Mouse (Mus musculus) ES-CJ7 (cell line): ENCODE measurements around the gene Ffar1.

Source experiments
- DNase-seq: peaks from one replicate; pipeline ENCODE4 v3.0.0; 2011; ENCODE audit warnings: low read depth, low spot score

The Ffar1 gene

GRCm38 (mm10) chr7:30861464-30861863, at the start of gene Ffar1:
Ffar1 (minus strand) TSS chr7:30861564.
- DNase-seq = no peak

- no peak for DNase-seq
Measured at GRCm38 (mm10) chr7:30909773-30910172, 48.4 kb upstream of the Ffar1 start.

GRCm38 (mm10) chr7:30908992-30909431, 47.6 kb upstream of the Ffar1 start:
- DNase-seq = no peak

GRCm38 (mm10) chr7:30908277-30908991, 47.1 kb upstream of the Ffar1 start:
- DNase-seq = peak; percentile 72

GRCm38 (mm10) chr7:30904042-30904441, 42.7 kb upstream of the Ffar1 start:
- DNase-seq = no peak

- no peak for DNase-seq
Measured at GRCm38 (mm10) chr7:30895217-30895616, 33.9 kb upstream of the Ffar1 start.

- DNase-seq = no peak
Measured at GRCm38 (mm10) chr7:30892515-30892914, 31.2 kb upstream of the Ffar1 start.

- no peak for DNase-seq
Measured at GRCm38 (mm10) chr7:30891746-30892145, 30.4 kb upstream of the Ffar1 start.

GRCm38 (mm10) chr7:30890681-30891080, 29.3 kb upstream of the Ffar1 start:
- DNase-seq = no peak

GRCm38 (mm10) chr7:30888786-30889185, 27.4 kb upstream of the Ffar1 start:
- no peak for DNase-seq

- DNase-seq = no peak
Measured at GRCm38 (mm10) chr7:30887568-30888188, 26.3 kb upstream of the Ffar1 start.

- DNase-seq = no peak
Measured at GRCm38 (mm10) chr7:30886852-30887251, 25.5 kb upstream of the Ffar1 start.

- DNase-seq = no peak
Measured at GRCm38 (mm10) chr7:30884047-30884446, 22.7 kb upstream of the Ffar1 start.

GRCm38 (mm10) chr7:30881367-30881766, 20.0 kb upstream of the Ffar1 start:
- DNase-seq = no peak

- DNase-seq = no peak
Measured at GRCm38 (mm10) chr7:30880176-30880575, 18.8 kb upstream of the Ffar1 start, which contains the start of gene Cd22. Cd22 (minus strand) TSS chr7:30880342.

- DNase-seq = no peak
Measured at GRCm38 (mm10) chr7:30878950-30879349, 17.6 kb upstream of the Ffar1 start.

- DNase-seq = peak; percentile 80
Measured at GRCm38 (mm10) chr7:30873083-30873482, 11.7 kb upstream of the Ffar1 start.

- no peak for DNase-seq
Measured at GRCm38 (mm10) chr7:30863386-30863785, 2.0 kb upstream of the Ffar1 start.

GRCm38 (mm10) chr7:30859635-30860402, 1.5 kb downstream of the Ffar1 start:
- peak; percentile 85 for DNase-seq

- peak; percentile 82 for DNase-seq
Measured at GRCm38 (mm10) chr7:30859290-30859634, 2.1 kb downstream of the Ffar1 start.

GRCm38 (mm10) chr7:30857746-30858145, 3.6 kb downstream of the Ffar1 start:
- no peak for DNase-seq

GRCm38 (mm10) chr7:30856078-30856477, 5.3 kb downstream of the Ffar1 start, which contains the start of gene Ffar3:
Ffar3 (minus strand) TSS chr7:30856178.
- DNase-seq = no peak
